Mouse (Mus musculus): Measurements from ENCODE around the gene Fam90a1b.

GRCm38 (mm10) chrX:94378734-94379133 is 12.2 kb upstream of the Fam90a1b start:
- TF ChIP-seq CTCF (IDR thresholded peaks at IDR 0.05; ENCODE audit: borderline replicate concordance, insufficient read depth, low read depth, low read length), result no peak
- no peak for TF ChIP-seq POLR2A (IDR thresholded peaks at IDR 0.05; ENCODE audit: borderline replicate concordance, insufficient read depth, low read length)
